Mouse (Mus musculus): ENCODE measurements around the gene Txndc2. TPM values are rescaled to one million over a fixed set of nuclear protein-coding genes. Genes with fewer than 3 reads are reported as not detected.

Txndc2 gene
- not detected in 2 replicates for total RNA-seq (2014; rRNA removed; ENCODE audit: low replicate concordance)
- polyA plus RNA-seq (2015; fragmentation: Nextera tagmentation; extraction: Ambion mirVana): 0.16 and 0.18 TPM in 2 replicates

GRCm38 (mm10) chr17:65641734-65642218 lies at the start of gene Txndc2:
Txndc2 (minus strand) TSS chr17:65642168.
- TF ChIP-seq CTCF (IDR thresholded peaks at IDR 0.05; ENCODE audit: low read depth) (no peak), EP300 (IDR thresholded peaks at IDR 0.05; ENCODE audit: low read depth) (no peak)
- no peaks in the 10 kb centered on the region for H3K36me3 ChIP-seq (replicated peaks; ENCODE audit: control insufficient read depth, insufficient read depth, low read length)
- H3K4me2 ChIP-seq (ENCODE audit: low read depth, low read length): no peak within 1 kb of the TSS
- DNase-seq (ENCODE audit: low spot score): no peak
- H3K4me1 ChIP-seq (ENCODE audit: control insufficient read depth, insufficient read depth): peaks cover 6% of the 10 kb centered on the region
- no peak within 1 kb of the TSS for H3K27ac ChIP-seq (ENCODE audit: low read depth)
- no peaks in the 10 kb centered on the region for H3K27me3 ChIP-seq (ENCODE audit: control insufficient read depth, insufficient read depth, low read length)
- 76% methylated on average over 11 of the region's 11 CpGs for WGBS
- no peak within 1 kb of the TSS for H3K4me3 ChIP-seq (ENCODE audit: low read depth, low read length)
- H3K9me3 ChIP-seq (replicated peaks; ENCODE audit: control insufficient read depth, low read length): no peaks in the 10 kb centered on the region
- ATAC-seq (ENCODE audit: insufficient read depth, low read depth): no peak
- H3K9ac ChIP-seq (replicated peaks; ENCODE audit: low read depth, low read length): no peak within 1 kb of the TSS

GRCm38 (mm10) chr17:65683731-65684130 lies 41.8 kb upstream of the Txndc2 start:
- Histone ChIP-seq H3K4me1 (ENCODE audit: control insufficient read depth, insufficient read depth) (0 out of 2 replicates have a peak, but pooled peaks cover 4% of the 10 kb centered on the region), H3K4me3 (ENCODE audit: low read depth, low read length) (no peak overlapping the region), H3K36me3 (replicated peaks; ENCODE audit: control insufficient read depth, insufficient read depth, low read length) (no peaks in the 10 kb centered on the region), H3K27ac (ENCODE audit: low read depth) (peak overlapping the region; percentile 63), H3K9ac (replicated peaks; ENCODE audit: low read depth, low read length) (no peak overlapping the region), H3K4me2 (ENCODE audit: low read depth, low read length) (no peak overlapping the region), H3K27me3 (ENCODE audit: control insufficient read depth, insufficient read depth, low read length) (no peaks in the 10 kb centered on the region), H3K9me3 (replicated peaks; ENCODE audit: control insufficient read depth, low read length) (no peaks in the 10 kb centered on the region)
- ATAC-seq (ENCODE audit: insufficient read depth, low read depth) (peak; percentile 75), DNase-seq (ENCODE audit: low spot score) (peak; percentile 53)
- WGBS: 54% methylated on average over 2 of the region's 2 CpGs
- TF ChIP-seq CTCF (IDR thresholded peaks at IDR 0.05; ENCODE audit: low read depth): no peak
- TF ChIP-seq EP300 (IDR thresholded peaks at IDR 0.05; ENCODE audit: low read depth): no peak

- peak; percentile 79 for ATAC-seq (ENCODE audit: insufficient read depth, low read depth)
- Histone ChIP-seq H3K4me3 (ENCODE audit: low read depth, low read length) (no peak overlapping the region), H3K4me2 (ENCODE audit: low read depth, low read length) (no peak overlapping the region), H3K9ac (replicated peaks; ENCODE audit: low read depth, low read length) (no peak overlapping the region), H3K36me3 (replicated peaks; ENCODE audit: control insufficient read depth, insufficient read depth, low read length) (no peaks in the 10 kb centered on the region), H3K27ac (ENCODE audit: low read depth) (peak overlapping the region; percentile 63), H3K9me3 (replicated peaks; ENCODE audit: control insufficient read depth, low read length) (no peaks in the 10 kb centered on the region), H3K4me1 (ENCODE audit: control insufficient read depth, insufficient read depth) (0 out of 2 replicates have a peak, but pooled peaks cover 4% of the 10 kb centered on the region), H3K27me3 (ENCODE audit: control insufficient read depth, insufficient read depth, low read length) (no peaks in the 10 kb centered on the region)
- DNase-seq (ENCODE audit: low spot score): no peak
- no peak for TF ChIP-seq CTCF (IDR thresholded peaks at IDR 0.05; ENCODE audit: low read depth)
- TF ChIP-seq EP300 (IDR thresholded peaks at IDR 0.05; ENCODE audit: low read depth): no peak
- WGBS: 43% methylated on average over 3 of the region's 3 CpGs
These were observed 41.3 kb upstream of the Txndc2 start for GRCm38 (mm10) chr17:65683316-65683715.

- Histone ChIP-seq H3K4me3 (ENCODE audit: low read depth, low read length) (no peak overlapping the region), H3K27ac (ENCODE audit: low read depth) (no peak overlapping the region), H3K9ac (replicated peaks; ENCODE audit: low read depth, low read length) (no peak overlapping the region), H3K27me3 (ENCODE audit: control insufficient read depth, insufficient read depth, low read length) (no peaks in the 10 kb centered on the region), H3K4me1 (ENCODE audit: control insufficient read depth, insufficient read depth) (0 out of 2 replicates have a peak, but pooled peaks cover 4% of the 10 kb centered on the region), H3K9me3 (replicated peaks; ENCODE audit: control insufficient read depth, low read length) (no peaks in the 10 kb centered on the region), H3K36me3 (replicated peaks; ENCODE audit: control insufficient read depth, insufficient read depth, low read length) (no peaks in the 10 kb centered on the region), H3K4me2 (ENCODE audit: low read depth, low read length) (no peak overlapping the region)
- ATAC-seq (ENCODE audit: insufficient read depth, low read depth) (no peak), DNase-seq (ENCODE audit: low spot score) (no peak)
- TF ChIP-seq CTCF (IDR thresholded peaks at IDR 0.05; ENCODE audit: low read depth): no peak
- TF ChIP-seq EP300 (IDR thresholded peaks at IDR 0.05; ENCODE audit: low read depth): no peak
- 65% methylated on average over 5 of the region's 5 CpGs for WGBS
These were observed 40.2 kb upstream of the Txndc2 start for GRCm38 (mm10) chr17:65682071-65682680.

GRCm38 (mm10) chr17:65681516-65681915 lies 39.5 kb upstream of the Txndc2 start:
- Histone ChIP-seq H3K4me3 (ENCODE audit: low read depth, low read length) (no peak overlapping the region), H3K27ac (ENCODE audit: low read depth) (no peak overlapping the region), H3K4me2 (ENCODE audit: low read depth, low read length) (no peak overlapping the region), H3K36me3 (replicated peaks; ENCODE audit: control insufficient read depth, insufficient read depth, low read length) (no peaks in the 10 kb centered on the region), H3K9me3 (replicated peaks; ENCODE audit: control insufficient read depth, low read length) (no peaks in the 10 kb centered on the region), H3K4me1 (ENCODE audit: control insufficient read depth, insufficient read depth) (0 out of 2 replicates have a peak, but pooled peaks cover 4% of the 10 kb centered on the region), H3K27me3 (ENCODE audit: control insufficient read depth, insufficient read depth, low read length) (no peaks in the 10 kb centered on the region), H3K9ac (replicated peaks; ENCODE audit: low read depth, low read length) (no peak overlapping the region)
- TF ChIP-seq CTCF (IDR thresholded peaks at IDR 0.05; ENCODE audit: low read depth) (no peak), EP300 (IDR thresholded peaks at IDR 0.05; ENCODE audit: low read depth) (no peak)
- 81% methylated on average over 6 of the region's 6 CpGs for WGBS
- DNase-seq (ENCODE audit: low spot score): no peak
- no peak for ATAC-seq (ENCODE audit: insufficient read depth, low read depth)

All from heart, postnatal 0 days (tissue).